Mouse (Mus musculus) right cerebral cortex, adult 2 months (tissue): Measurements from ENCODE around the gene Prdm8.

Source experiments
- DNase-seq, 2 experiments: peaks; one replicate each; pipeline ENCODE4 v3.0.0; 2021 to 2022; ENCODE audit warnings: low spot score in 2 of 2

Gene Prdm8

GRCm38 (mm10) chr5:98167180-98167824 lies at the start of gene Prdm8:
TSS of gene Prdm8 (plus strand) at chr5:98167198.
- DNase-seq, result peak; percentile 78 to 82

- no peak for DNase-seq
Measured at GRCm38 (mm10) chr5:98127074-98127473, 39.9 kb upstream of the Prdm8 start.

- peak; percentile 8 to 10 for DNase-seq
Measured at GRCm38 (mm10) chr5:98138545-98139296, 28.3 kb upstream of the Prdm8 start.

GRCm38 (mm10) chr5:98139297-98139660 lies 27.7 kb upstream of the Prdm8 start:
- no peak for DNase-seq

- no peak for DNase-seq
Measured at GRCm38 (mm10) chr5:98146895-98147294, 20.1 kb upstream of the Prdm8 start.

DNA sequence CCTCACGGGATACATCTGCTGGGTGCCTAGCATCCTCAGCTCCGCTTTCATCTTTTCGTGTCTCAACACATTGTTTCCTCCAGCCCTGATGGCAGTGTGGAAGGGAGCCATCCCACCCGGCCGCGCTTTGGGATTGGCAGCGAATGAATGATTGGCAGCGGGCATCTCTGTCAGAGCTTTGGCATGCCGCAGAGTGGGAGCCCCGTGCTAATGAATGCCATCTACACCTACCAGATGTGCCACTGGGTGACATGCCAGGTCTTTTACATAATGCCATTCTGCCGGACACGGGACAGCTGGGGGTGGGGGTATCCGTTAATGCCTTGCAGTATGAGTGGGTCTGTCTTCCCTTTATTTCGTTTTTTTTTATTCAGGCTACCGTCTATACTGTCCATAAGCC lies 882 bp upstream of the Prdm8 start:
- DNase-seq, result no peak

GRCm38 (mm10) chr5:98168356-98169285 lies 1.6 kb downstream of the Prdm8 start:
- peak in 1 of 2 experiments; percentile 23 for DNase-seq

DNA sequence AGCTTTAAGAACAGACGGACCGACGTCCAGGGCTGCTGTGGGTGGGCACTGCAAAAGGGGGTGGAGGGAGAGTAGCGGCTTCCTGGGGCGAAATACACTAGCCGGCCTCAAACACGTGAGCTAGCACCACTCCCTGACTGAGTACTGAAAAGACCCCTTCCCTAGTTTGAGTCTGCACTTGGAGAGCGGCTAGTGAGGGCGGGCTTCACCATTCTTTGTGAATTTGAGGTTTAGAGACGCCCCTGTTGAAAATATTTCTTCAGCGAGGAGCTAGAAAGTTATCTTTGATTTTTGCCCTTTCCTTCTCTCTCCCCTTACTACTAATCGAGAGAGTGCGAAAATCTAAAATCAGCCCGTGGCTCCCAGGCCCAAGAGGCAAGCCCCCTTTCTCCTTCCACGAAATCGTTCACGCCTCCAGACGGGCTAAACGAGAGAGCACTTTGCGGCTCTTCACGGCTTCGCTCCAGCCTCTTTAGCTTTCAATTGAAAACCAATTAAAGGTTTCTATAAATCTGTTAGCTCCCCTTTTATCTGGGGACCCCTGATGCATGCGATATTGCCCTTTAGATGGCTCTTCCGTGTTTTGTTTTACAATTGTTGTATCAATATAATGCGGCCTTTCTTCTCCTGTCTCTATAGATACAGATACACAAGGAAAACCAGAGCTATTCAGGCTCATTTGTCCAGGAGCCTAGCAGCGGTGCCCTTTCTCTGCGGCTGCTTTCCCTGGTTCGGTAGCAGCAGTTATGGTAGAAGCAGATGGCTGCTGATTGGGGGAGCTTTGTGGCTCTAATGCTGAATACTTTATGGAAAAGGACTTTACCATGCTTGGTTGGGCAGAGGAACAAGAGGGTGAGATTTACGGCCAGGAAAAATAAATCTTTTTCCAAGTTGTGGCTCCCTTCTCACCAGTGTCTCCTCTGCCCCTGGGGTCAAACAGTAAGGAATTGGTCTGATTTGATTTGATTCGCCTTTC lies 2.7 kb downstream of the Prdm8 start:
- no peak for DNase-seq

- DNase-seq, result no peak
Measured at GRCm38 (mm10) chr5:98171651-98172230, 4.7 kb downstream of the Prdm8 start.

- DNase-seq, result no peak
Measured at GRCm38 (mm10) chr5:98172502-98173181, 5.6 kb downstream of the Prdm8 start.

DNA sequence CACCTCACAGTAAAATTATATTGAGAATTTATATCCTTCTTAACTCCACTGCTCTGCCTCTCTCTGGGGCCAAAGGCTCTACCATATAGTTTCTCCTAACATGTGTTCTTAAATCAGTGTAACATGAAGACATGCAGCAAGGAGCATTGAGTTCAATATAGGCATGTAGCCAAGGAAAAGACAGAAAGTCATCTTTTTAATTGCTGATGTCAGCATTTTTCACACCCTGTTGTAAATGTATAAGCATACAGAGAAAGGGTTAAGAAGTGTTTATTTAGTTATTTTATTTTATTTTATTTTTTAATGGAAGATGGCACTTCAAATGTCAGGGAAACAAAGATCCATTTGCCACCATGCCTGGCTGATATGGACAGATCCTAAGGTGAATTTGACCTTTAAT lies 6.7 kb downstream of the Prdm8 start:
- no peak for DNase-seq

- DNase-seq, result peak in 1 of 2 experiments; percentile 25
Measured at GRCm38 (mm10) chr5:98179606-98180005, 12.6 kb downstream of the Prdm8 start.

GRCm38 (mm10) chr5:98180461-98180887 lies 13.5 kb downstream of the Prdm8 start:
- DNase-seq, result peak; percentile 75

- DNase-seq, result peak in 1 of 2 experiments; percentile 40
Measured at GRCm38 (mm10) chr5:98180888-98181635, 14.1 kb downstream of the Prdm8 start.

DNA sequence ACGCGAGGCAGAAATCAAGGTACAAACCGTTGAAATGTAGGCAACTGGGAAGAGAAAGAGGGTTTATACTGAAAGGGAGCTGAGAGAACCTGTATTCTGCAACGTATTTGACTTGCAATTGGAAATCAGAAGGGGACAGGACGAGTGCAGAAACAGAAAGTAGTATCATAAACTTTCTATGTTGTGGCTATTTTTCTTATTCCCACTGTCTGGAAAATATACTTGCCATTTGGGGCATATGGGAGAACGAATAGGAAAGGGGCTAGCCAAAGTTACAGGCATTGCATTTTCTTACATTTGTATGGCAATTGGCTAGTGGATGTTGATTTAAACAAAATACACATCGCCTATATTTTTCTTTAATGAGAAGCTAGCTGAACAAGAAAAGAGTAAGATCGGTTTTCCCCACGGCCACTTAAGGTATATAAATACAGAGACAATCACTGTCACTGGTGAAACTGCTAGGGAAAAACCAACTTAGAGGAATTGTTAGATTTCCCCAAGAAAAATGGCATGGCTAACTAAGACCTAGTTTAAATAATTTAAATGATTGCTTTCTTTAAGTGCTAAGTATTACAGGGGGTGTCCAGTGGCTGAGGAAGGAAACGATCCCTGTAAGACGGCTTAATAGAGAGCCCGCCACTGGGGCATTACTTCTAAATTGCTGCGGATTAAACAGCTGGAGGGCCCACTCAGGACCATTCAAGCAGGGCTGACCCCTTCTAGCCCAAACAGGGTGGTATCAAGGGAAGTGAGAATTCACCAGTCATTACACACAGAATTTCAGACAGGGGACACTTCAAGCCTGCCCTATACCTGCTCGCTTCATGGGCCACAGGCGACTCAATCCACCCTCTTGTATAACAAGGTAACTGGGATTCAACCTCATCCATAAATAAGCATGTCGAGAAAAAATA lies 14.9 kb downstream of the Prdm8 start:
- no peak for DNase-seq

GRCm38 (mm10) chr5:98182603-98182920 lies 15.6 kb downstream of the Prdm8 start:
- DNase-seq, result no peak

DNA sequence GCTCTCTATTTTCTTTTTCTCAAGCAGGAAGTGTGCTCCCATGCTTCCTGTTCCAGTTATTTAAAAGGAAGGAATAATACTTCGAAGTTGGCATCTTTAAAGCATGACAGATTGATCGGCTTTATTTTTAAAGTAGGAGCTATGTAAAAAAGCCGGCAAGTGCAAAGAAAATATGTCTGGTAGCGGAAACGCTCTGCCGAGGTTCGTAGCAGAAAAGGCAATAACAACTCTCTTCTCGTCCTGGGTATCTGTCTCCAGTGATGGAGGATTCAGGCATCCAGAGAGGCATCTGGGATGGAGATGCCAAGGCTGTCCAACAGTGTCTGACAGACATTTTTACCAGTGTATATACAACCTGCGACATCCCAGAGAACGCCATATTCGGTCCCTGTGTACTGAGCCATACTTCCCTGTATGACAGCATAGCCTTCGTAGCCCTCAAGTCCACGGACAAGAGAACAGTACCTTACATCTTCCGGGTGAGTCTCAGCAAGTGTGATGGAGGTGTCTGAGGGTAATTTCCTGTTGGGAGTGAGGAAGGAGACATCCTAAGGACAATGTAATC lies 16.1 kb downstream of the Prdm8 start:
- DNase-seq, result peak in 1 of 2 experiments; percentile 27
